Mouse (Mus musculus): Measurements from ENCODE around the gene Acsl6. TPM values are rescaled to one million over a fixed set of nuclear protein-coding genes. Genes with fewer than 3 reads are reported as not detected.
"Not testable (repeated sequence)": the region's sequence is repeated elsewhere in the genome, so short reads cannot be mapped to it uniquely, and the experiment has no call there.

The Acsl6 gene
- polyA plus RNA-seq, 1 experiment = not detected

DNA sequence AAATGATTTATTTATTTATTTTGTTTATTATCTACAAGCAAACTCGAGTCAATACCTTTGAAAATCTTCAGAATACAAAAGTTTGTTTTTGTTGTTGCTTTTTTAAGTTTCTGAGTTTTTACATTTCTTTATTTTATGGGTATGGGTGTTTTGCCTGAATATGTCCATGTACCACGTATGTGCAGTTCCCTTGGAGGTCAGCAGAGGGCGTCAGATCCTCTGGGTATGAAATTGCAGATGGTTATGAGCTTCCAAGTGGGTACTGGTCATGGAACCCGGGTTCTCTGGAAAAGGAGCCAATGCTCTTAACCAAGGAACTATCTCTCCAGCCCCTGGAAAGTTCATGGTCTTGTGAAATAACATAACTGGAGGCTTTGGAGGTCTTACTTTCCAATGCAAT lies 53.1 kb downstream of the Acsl6 start:
- TF ChIP-seq FLI1 (IDR thresholded peaks at IDR 0.05; ENCODE audit: low read length) (no peak), GATA1 (IDR thresholded peaks at IDR 0.05; ENCODE audit: borderline replicate concordance, low read length) (no peak)
- Histone ChIP-seq H3K4me3 (replicated peaks) (no peak overlapping the region), H3K4me1 (peaks cover 9% of the 10 kb centered on the region), H3K36me3 (replicated peaks; ENCODE audit: low read length) (no peaks in the 10 kb centered on the region), H3K9me3 (no peaks in the 10 kb centered on the region), H3K27me3 (replicated peaks) (peaks cover 27% of the 10 kb centered on the region)

DNA sequence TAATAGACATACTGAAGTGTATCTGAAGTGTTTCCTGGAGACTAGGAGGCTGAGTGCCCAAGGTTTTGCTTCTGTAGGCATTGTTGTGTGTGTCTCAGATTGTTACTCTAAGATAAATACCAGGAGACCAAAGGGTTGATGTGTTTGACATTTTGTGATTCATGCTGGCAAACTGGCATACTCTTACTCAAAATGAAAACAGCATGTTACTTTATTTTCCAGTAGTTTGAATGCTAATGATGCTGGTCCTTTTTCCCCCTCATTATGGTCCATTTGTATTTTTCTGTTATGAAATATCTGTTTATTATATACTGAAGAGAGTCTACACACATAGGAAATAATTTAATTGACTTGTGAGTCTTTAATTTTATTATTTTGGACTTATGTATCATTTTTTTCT lies 69.0 kb downstream of the Acsl6 start:
- no peak for TF ChIP-seq GATA1 (IDR thresholded peaks at IDR 0.05; ENCODE audit: borderline replicate concordance, low read length)
- TF ChIP-seq FLI1 (IDR thresholded peaks at IDR 0.05; ENCODE audit: low read length) = no peak
- Histone ChIP-seq H3K36me3 (replicated peaks; ENCODE audit: low read length) (no peaks in the 10 kb centered on the region), H3K27me3 (replicated peaks) (peaks cover 13% of the 10 kb centered on the region), H3K9me3 (no peaks in the 10 kb centered on the region), H3K4me1 (no peaks in the 10 kb centered on the region), H3K4me3 (replicated peaks) (no peak overlapping the region)

DNA sequence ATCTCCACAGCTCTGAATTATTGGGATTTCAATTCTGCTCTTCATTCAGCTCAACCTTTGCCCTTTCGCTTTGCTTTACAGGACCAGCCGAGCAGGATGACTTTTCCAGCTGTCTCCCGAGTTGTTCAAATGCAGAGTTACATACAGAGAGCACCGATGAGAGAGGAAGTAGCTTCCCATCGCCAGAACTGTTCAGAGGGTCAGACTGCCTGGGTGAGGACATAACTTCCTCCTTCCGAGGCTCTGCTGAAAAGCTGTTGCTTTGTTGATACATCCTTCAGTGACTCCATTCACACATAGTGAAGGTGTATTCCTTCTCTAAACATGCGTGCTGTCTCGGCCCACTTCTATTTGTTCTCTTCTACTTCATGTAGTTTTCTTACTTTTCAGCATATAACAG lies 86.8 kb downstream of the Acsl6 start:
- peak overlapping the region; percentile 17 for H3K4me3 ChIP-seq (replicated peaks)
- H3K9me3 ChIP-seq = no peaks in the 10 kb centered on the region
- TF ChIP-seq FLI1 (IDR thresholded peaks at IDR 0.05; ENCODE audit: low read length) = no peak
- no peak for TF ChIP-seq GATA1 (IDR thresholded peaks at IDR 0.05; ENCODE audit: borderline replicate concordance, low read length)
- peaks cover 7% of the 10 kb centered on the region for H3K4me1 ChIP-seq
- H3K27me3 ChIP-seq (replicated peaks) = no peaks in the 10 kb centered on the region
- H3K36me3 ChIP-seq (replicated peaks; ENCODE audit: low read length) = no peaks in the 10 kb centered on the region

DNA sequence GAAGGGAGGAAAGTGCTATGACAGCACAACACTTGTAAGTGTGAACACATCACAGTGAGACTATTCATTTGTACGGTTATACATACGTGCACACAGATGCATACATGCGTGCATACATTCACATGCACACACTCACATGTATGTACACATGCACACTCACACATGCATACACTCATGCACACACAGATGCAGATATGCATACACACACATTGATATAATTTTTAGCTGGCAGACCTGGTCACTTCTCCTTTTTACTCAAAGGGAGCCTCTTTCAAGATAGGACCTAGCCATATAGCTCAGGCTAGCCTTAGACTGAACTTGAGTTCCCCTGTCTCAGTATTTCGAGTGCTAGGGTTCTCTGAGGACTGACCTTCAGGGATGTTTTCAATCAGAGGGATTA lies 87.7 kb downstream of the Acsl6 start:
- H3K36me3 ChIP-seq (replicated peaks; ENCODE audit: low read length) = no peaks in the 10 kb centered on the region
- peaks cover 10% of the 10 kb centered on the region for H3K4me1 ChIP-seq
- TF ChIP-seq FLI1 (IDR thresholded peaks at IDR 0.05; ENCODE audit: low read length) (no peak), GATA1 (IDR thresholded peaks at IDR 0.05; ENCODE audit: borderline replicate concordance, low read length) (no peak)
- no peaks in the 10 kb centered on the region for H3K9me3 ChIP-seq
- H3K27me3 ChIP-seq (replicated peaks) = no peaks in the 10 kb centered on the region
- H3K4me3 ChIP-seq (replicated peaks) = peak overlapping the region; percentile 11

DNA sequence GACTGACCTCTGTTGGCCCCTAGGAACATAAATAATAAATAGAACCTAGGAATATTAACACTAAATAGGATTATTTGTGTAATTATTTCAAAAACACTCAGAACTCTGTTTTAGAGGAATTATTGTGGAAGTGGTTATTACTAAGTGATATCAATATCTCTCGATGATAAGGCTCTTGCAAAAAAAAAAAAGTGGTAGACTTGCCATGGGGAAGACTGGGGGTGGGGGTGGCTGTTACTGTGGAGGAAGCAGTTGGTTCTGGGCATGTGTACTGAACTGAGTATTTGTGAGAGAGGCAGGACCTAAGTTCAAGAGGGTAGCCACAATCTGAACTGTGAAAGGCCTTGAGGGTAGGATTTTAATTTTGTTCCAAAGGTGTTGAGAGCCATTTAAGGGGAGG lies 93.1 kb downstream of the Acsl6 start:
- no peaks in the 10 kb centered on the region for H3K9me3 ChIP-seq
- no peaks in the 10 kb centered on the region for H3K27me3 ChIP-seq (replicated peaks)
- H3K4me3 ChIP-seq (replicated peaks) = no peak overlapping the region
- H3K4me1 ChIP-seq = peaks cover 10% of the 10 kb centered on the region
- H3K36me3 ChIP-seq (replicated peaks; ENCODE audit: low read length) = no peaks in the 10 kb centered on the region
- TF ChIP-seq GATA1 (IDR thresholded peaks at IDR 0.05; ENCODE audit: borderline replicate concordance, low read length) = no peak
- TF ChIP-seq FLI1 (IDR thresholded peaks at IDR 0.05; ENCODE audit: low read length) = no peak

DNA sequence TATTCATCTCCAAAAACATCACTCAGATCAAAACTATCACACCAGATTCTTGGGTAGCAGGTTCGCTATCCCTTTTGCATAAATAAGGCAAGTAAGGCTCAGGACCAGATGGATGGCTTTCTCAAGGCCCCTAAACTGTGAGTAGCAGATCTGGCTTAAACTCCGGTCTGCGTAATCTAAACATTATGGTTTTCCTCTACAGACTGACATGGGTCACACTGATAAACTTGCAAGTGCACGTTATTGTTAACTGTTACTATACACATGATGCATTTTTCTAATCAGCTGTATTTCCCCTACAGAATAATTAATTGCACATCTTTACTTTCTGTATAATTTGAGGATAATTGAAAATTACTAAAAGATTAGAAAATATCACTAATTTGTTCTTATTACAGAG lies 94.5 kb downstream of the Acsl6 start:
- Histone ChIP-seq H3K27me3 (replicated peaks) (no peaks in the 10 kb centered on the region), H3K36me3 (replicated peaks; ENCODE audit: low read length) (no peaks in the 10 kb centered on the region), H3K9me3 (no peaks in the 10 kb centered on the region), H3K4me3 (replicated peaks) (no peak overlapping the region), H3K4me1 (peaks cover 10% of the 10 kb centered on the region)
- TF ChIP-seq FLI1 (IDR thresholded peaks at IDR 0.05; ENCODE audit: low read length) (no peak), GATA1 (IDR thresholded peaks at IDR 0.05; ENCODE audit: borderline replicate concordance, low read length) (no peak)

DNA sequence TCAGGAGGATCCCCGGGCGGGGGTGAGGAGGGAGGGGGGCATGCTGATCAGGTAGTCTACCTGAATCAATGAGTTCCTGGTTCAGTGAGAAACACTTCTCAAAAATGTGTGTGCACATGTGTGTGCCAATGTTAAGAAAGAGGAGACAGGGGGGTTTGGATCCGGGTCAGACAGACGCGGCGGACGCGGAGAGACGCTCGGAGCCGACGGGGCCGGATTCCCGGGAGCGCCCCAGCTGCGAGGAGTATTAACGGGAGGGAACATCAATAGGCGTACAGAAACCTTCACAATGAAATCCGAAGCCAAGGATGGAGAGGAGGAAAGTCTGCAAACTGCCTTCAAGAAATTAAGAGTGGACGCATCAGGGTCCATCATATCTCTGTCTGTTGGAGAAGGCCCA lies 97.2 kb downstream of the Acsl6 start:
- not testable (repeated sequence) for H3K4me3 ChIP-seq (replicated peaks); H3K27me3 ChIP-seq (replicated peaks); H3K9me3 ChIP-seq; H3K36me3 ChIP-seq (replicated peaks; ENCODE audit: low read length); H3K4me1 ChIP-seq

DNA sequence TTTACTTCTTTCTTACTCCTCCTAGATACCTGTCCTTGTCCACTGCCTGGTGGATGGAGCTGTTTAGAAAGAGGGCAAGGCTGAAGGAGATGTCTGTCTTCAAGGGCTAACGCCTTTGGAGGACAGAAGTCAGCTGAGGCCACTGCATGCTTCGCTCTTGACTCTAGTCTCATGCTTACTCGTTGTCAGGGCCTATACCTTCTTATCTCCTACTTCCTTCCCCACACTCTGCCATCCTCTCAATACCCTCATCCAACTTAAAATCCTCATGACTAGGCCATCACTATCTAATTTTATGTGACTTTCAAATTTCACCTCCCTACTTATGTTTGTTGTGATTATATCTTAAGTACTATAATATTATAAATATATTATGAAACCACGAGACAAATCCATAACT lies 101.3 kb downstream of the Acsl6 start:
- H3K4me3 ChIP-seq (replicated peaks) = no peak overlapping the region
- peaks cover 17% of the 10 kb centered on the region for H3K4me1 ChIP-seq
- TF ChIP-seq FLI1 (IDR thresholded peaks at IDR 0.05; ENCODE audit: low read length) = no peak
- no peak for TF ChIP-seq GATA1 (IDR thresholded peaks at IDR 0.05; ENCODE audit: borderline replicate concordance, low read length)
- H3K9me3 ChIP-seq = no peaks in the 10 kb centered on the region
- H3K36me3 ChIP-seq (replicated peaks; ENCODE audit: low read length) = no peaks in the 10 kb centered on the region
- H3K27me3 ChIP-seq (replicated peaks) = peaks cover 4% of the 10 kb centered on the region

DNA sequence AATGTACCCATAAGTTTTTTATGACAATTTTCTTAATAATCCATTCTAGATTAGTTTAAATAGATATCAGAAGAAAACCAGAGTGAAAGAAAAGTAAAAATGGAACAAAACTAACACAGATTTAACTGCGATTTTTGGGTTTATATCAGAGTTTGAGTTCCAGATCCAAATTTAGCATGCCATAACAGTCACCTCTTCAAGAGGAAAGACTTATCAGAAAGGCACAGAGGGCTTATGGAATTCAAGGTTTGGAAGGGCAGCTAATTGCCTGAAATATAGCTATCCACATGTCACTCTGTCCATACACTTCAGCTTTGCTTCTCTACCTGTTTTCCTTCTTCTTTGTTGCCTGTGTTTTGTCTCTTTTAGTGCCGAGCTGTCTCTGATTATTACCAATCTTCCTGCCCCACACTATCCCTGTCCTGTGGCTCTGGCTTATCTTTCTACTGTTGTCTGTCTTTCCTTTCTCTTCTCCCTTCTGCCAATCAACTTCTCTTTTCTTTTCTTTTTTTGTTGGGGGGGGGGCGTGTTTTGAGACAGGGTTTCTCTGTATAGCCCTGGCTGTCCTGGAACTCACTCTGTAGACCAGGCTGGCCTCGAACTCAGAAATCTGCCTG lies 103.4 kb downstream of the Acsl6 start:
- Histone ChIP-seq H3K9me3 (no peaks in the 10 kb centered on the region), H3K27me3 (replicated peaks) (peaks cover 4% of the 10 kb centered on the region), H3K36me3 (replicated peaks; ENCODE audit: low read length) (no peaks in the 10 kb centered on the region), H3K4me3 (replicated peaks) (no peak overlapping the region), H3K4me1 (peaks cover 20% of the 10 kb centered on the region)
- no peak for TF ChIP-seq GATA1 (IDR thresholded peaks at IDR 0.05; ENCODE audit: borderline replicate concordance, low read length)
- TF ChIP-seq FLI1 (IDR thresholded peaks at IDR 0.05; ENCODE audit: low read length) = no peak

DNA sequence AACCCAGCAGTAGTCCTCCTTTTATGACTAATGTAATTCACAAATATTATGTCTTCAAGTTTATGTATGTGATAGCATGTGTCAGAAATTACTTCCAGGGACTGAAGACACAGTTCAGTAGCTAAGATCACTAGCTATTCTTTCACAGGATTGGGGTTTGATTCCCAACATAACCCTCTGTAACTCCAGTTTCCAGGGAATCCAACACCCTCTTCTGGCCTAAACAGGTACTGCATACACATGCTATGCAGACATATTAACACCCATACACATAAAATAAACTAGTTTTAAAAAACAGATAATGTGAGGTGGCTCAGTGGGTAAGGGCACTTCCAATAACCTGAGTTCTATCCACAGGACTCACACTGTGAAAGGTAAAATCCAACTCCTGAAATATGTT lies 107.0 kb downstream of the Acsl6 start:
- H3K36me3 ChIP-seq (replicated peaks; ENCODE audit: low read length) = no peaks in the 10 kb centered on the region
- TF ChIP-seq GATA1 (IDR thresholded peaks at IDR 0.05; ENCODE audit: borderline replicate concordance, low read length) (no peak), FLI1 (IDR thresholded peaks at IDR 0.05; ENCODE audit: low read length) (no peak)
- H3K4me1 ChIP-seq = peaks cover 49% of the 10 kb centered on the region
- H3K9me3 ChIP-seq = no peaks in the 10 kb centered on the region
- H3K27me3 ChIP-seq (replicated peaks) = peaks cover 2% of the 10 kb centered on the region
- no peak overlapping the region for H3K4me3 ChIP-seq (replicated peaks)

DNA sequence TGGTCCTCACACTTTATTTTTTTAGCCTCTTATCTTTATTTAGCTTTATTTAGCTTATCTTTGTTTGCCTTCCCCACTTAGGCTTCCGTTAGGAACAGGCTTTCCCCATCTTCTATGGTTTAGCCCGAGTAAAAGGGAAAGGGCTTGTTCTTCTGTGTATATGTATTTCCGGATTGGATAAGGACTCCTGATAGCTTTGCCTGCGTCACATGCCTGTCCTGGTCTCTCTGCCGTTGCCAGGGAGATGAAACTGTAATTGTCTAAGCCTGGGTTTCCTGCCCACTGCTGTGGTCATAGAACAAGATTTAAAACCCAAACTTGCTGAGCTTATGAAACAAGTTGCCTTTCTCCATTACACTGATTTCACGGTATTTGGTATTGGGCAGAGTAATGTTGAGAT lies 109.4 kb downstream of the Acsl6 start:
- Histone ChIP-seq H3K36me3 (replicated peaks; ENCODE audit: low read length) (no peaks in the 10 kb centered on the region), H3K27me3 (replicated peaks) (no peaks in the 10 kb centered on the region), H3K4me3 (replicated peaks) (peak overlapping the region; percentile 75), H3K9me3 (no peaks in the 10 kb centered on the region), H3K4me1 (peaks cover 56% of the 10 kb centered on the region)
- no peak for TF ChIP-seq FLI1 (IDR thresholded peaks at IDR 0.05; ENCODE audit: low read length)
- no peak for TF ChIP-seq GATA1 (IDR thresholded peaks at IDR 0.05; ENCODE audit: borderline replicate concordance, low read length)

Other genes with a start within 250 kb of the Acsl6 start
- gene Pdlim4, start 234.8 kb upstream of the Acsl6 start, polyA plus RNA-seq (2012; ENCODE audit: insufficient read depth, low replicate concordance) = 14.3 TPM in 1 of 2 replicates, not detected in the other
- 0.29 TPM in 1 of 2 replicates, not detected in the other for gene P4ha2, start 203.7 kb upstream of the Acsl6 start, polyA plus RNA-seq (2012; ENCODE audit: insufficient read depth, low replicate concordance)
- gene Csf2, start 54.1 kb upstream of the Acsl6 start, polyA plus RNA-seq (2012; ENCODE audit: insufficient read depth, low replicate concordance) = not detected in 2 replicates
- gene Il3, start 36.5 kb upstream of the Acsl6 start, polyA plus RNA-seq (2012; ENCODE audit: insufficient read depth, low replicate concordance) = not detected in 2 replicates
- not detected in 2 replicates for gene Meikin, start 66.9 kb downstream of the Acsl6 start, polyA plus RNA-seq (2012; ENCODE audit: insufficient read depth, low replicate concordance)
- 0.35 TPM in 1 of 2 replicates, not detected in the other for gene Fnip1, start 134.4 kb downstream of the Acsl6 start, polyA plus RNA-seq (2012; ENCODE audit: insufficient read depth, low replicate concordance)
- 1.9 and 2.9 TPM in 2 replicates for gene Rapgef6, start 219.0 kb downstream of the Acsl6 start, polyA plus RNA-seq (2012; ENCODE audit: insufficient read depth, low replicate concordance)

Measured in megakaryocyte, embryonic 14.5 days (primary cell).